In the genomic region with DNA sequence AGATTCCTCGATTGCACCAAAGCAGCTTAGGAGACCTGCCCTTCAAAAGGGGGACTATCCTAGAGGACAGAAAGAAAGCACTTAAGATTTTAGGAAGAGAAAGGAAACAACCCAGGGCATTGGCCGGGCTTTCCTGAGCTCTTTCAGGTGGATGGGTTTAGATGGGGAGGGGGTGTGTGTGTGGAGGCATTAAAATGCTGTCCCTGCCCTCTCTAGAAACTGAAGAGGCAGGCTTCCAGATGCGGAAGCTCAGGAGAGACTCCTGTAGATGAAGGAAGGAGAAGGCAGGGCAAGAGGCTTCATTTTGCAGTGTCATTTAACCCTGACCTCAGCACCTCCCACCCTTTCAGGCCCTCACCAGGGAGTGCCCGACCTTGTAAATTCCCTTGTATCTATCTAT, we compare ENCODE assay signal across 10 mouse cellular contexts.
DNase-seq lines count a peak whose midpoint lies in the region; ATAC-seq and TF ChIP-seq lines count a peak whose summit lies in the region.
"Had no signal": no experiment of that assay in that cellular context is flagged by ENCODE, and none has a peak within 500 bp of the region (broad histone marks: within the 10 kb centered on the region; RNA-seq: fewer than 3 reads in every experiment).

No protein-coding gene starts in this region.

- H3K9me3 ChIP-seq in liver, embryonic 11.5 days (ENCODE audit: control insufficient read depth, low read length) = no peaks in the 10 kb centered on the region
- H3K9me3 ChIP-seq in liver, postnatal 0 days (ENCODE audit: low read length) = no peaks in the 10 kb centered on the region
- H3K9me3 ChIP-seq in embryonic facial prominence, embryonic 13.5 days = no peaks in the 10 kb centered on the region
- no peaks in the 10 kb centered on the region for H3K9me3 ChIP-seq in hindbrain, postnatal 0 days (ENCODE audit: low read length)
- H3K9me3 ChIP-seq in neural tube, embryonic 14.5 days (ENCODE audit: control insufficient read depth, low read length) = no peaks in the 10 kb centered on the region

- 5% methylated on average over 4 of the region's 4 CpGs for WGBS in liver, embryonic 11.5 days
- 2% methylated on average over 4 of the region's 4 CpGs for WGBS in liver, postnatal 0 days (ENCODE audit: insufficient replicate concordance)
- 4% methylated on average over 4 of the region's 4 CpGs for WGBS in embryonic facial prominence, embryonic 13.5 days
- WGBS in hindbrain, postnatal 0 days = 5% methylated on average over 4 of the region's 4 CpGs
- under 1% methylated on average over 4 of the region's 4 CpGs for WGBS in neural tube, embryonic 14.5 days

- peak overlapping the region; percentile 56 for H3K4me2 ChIP-seq in liver, embryonic 11.5 days
- H3K4me2 ChIP-seq in liver, postnatal 0 days (ENCODE audit: low read depth, low read length) = no peak overlapping the region
- peak overlapping the region; percentile 94 for H3K4me2 ChIP-seq in embryonic facial prominence, embryonic 13.5 days
- peak overlapping the region; percentile 77 for H3K4me2 ChIP-seq in hindbrain, postnatal 0 days (ENCODE audit: low read depth, low read length)
- H3K4me2 ChIP-seq in neural tube, embryonic 14.5 days (ENCODE audit: low read depth, low read length) = peak overlapping the region; percentile 77

- H3K9ac ChIP-seq in liver, embryonic 11.5 days (ENCODE audit: low read depth, low read length) = no peak overlapping the region
- no peak overlapping the region for H3K9ac ChIP-seq in liver, postnatal 0 days (replicated peaks)
- H3K9ac ChIP-seq in embryonic facial prominence, embryonic 13.5 days = peak overlapping the region; percentile 64
- peak overlapping the region; percentile 60 for H3K9ac ChIP-seq in hindbrain, postnatal 0 days (replicated peaks; ENCODE audit: low read length)
- H3K9ac ChIP-seq in neural tube, embryonic 14.5 days (replicated peaks; ENCODE audit: low read depth, low read length) = peak overlapping the region; percentile 78

- H3K27me3 ChIP-seq in liver, embryonic 11.5 days (replicated peaks; ENCODE audit: control insufficient read depth, insufficient read depth, low read length) = peaks cover 17% of the 10 kb centered on the region
- peaks cover 17% of the 10 kb centered on the region; the same call in 1 of the 2 replicates for H3K27me3 ChIP-seq in liver, postnatal 0 days (ENCODE audit: insufficient read depth, low read length)
- H3K27me3 ChIP-seq in embryonic facial prominence, embryonic 13.5 days = peaks cover 24% of the 10 kb centered on the region
- no peaks in the 10 kb centered on the region for H3K27me3 ChIP-seq in hindbrain, postnatal 0 days (ENCODE audit: insufficient read depth, low read length)
- H3K27me3 ChIP-seq in neural tube, embryonic 14.5 days (ENCODE audit: control insufficient read depth, insufficient read depth, low read length) = peaks cover 4% of the 10 kb centered on the region; the same call in 1 of the 2 replicates

- H3K4me3 ChIP-seq in liver, embryonic 11.5 days (ENCODE audit: low read depth, low read length) = no peak overlapping the region; the same call in 1 of the 2 replicates
- no peak overlapping the region for H3K4me3 ChIP-seq in liver, postnatal 0 days (ENCODE audit: low read depth, low read length)
- H3K4me3 ChIP-seq in embryonic facial prominence, embryonic 13.5 days = peak overlapping the region; percentile 54
- peak overlapping the region; percentile 55 for H3K4me3 ChIP-seq in hindbrain, postnatal 0 days (ENCODE audit: low read length)
- H3K4me3 ChIP-seq in neural tube, embryonic 14.5 days (ENCODE audit: low read depth, low read length) = peak overlapping the region; percentile 47

- TF ChIP-seq CTCF in liver, postnatal 0 days (IDR thresholded peaks at IDR 0.05; ENCODE audit: low read depth) = no peak
- no peak for TF ChIP-seq CTCF in hindbrain, postnatal 0 days (IDR thresholded peaks at IDR 0.05; ENCODE audit: low read depth)

- H3K36me3 ChIP-seq in liver, embryonic 11.5 days (ENCODE audit: control insufficient read depth, insufficient read depth, low read length) = no peaks in the 10 kb centered on the region
- no peaks in the 10 kb centered on the region for H3K36me3 ChIP-seq in liver, postnatal 0 days (replicated peaks; ENCODE audit: insufficient read depth, low read length)
- H3K36me3 ChIP-seq in embryonic facial prominence, embryonic 13.5 days = no peaks in the 10 kb centered on the region
- H3K36me3 ChIP-seq in hindbrain, postnatal 0 days (ENCODE audit: insufficient read depth, low read length) = no peaks in the 10 kb centered on the region
- no peaks in the 10 kb centered on the region for H3K36me3 ChIP-seq in neural tube, embryonic 14.5 days (ENCODE audit: control insufficient read depth, insufficient read depth, low read length)

- ATAC-seq in liver, embryonic 11.5 days (replicated peaks; ENCODE audit: low FRiP score) = no peak
- no peak for ATAC-seq in liver, postnatal 0 days
- ATAC-seq in embryonic facial prominence, embryonic 13.5 days (ENCODE audit: insufficient number of reproducible peaks, insufficient read depth, low FRiP score, low TSS enrichment, low read depth) = no peak
- peak; percentile 61 for ATAC-seq in hindbrain, postnatal 0 days
- peak; percentile 42 for ATAC-seq in neural tube, embryonic 14.5 days (ENCODE audit: low read depth)
- ATAC-seq: Patski had no signal

- no peak for TF ChIP-seq EP300 in liver, postnatal 0 days (IDR thresholded peaks at IDR 0.05; ENCODE audit: low read depth)

- H3K4me1 ChIP-seq in liver, embryonic 11.5 days (replicated peaks; ENCODE audit: control insufficient read depth, insufficient read depth, low read length) = no peaks in the 10 kb centered on the region
- no peaks in the 10 kb centered on the region for H3K4me1 ChIP-seq in liver, postnatal 0 days (ENCODE audit: insufficient read depth)
- H3K4me1 ChIP-seq in embryonic facial prominence, embryonic 13.5 days = peaks cover 14% of the 10 kb centered on the region
- no peaks in the 10 kb centered on the region for H3K4me1 ChIP-seq in hindbrain, postnatal 0 days (ENCODE audit: insufficient read depth, low read length)
- no peaks in the 10 kb centered on the region for H3K4me1 ChIP-seq in neural tube, embryonic 14.5 days (ENCODE audit: control insufficient read depth, insufficient read depth, low read length)

- H3K27ac ChIP-seq in liver, embryonic 11.5 days (ENCODE audit: low read depth, low read length) = no peak overlapping the region
- no peak overlapping the region for H3K27ac ChIP-seq in liver, postnatal 0 days (ENCODE audit: low read depth)
- no peak overlapping the region for H3K27ac ChIP-seq in embryonic facial prominence, embryonic 13.5 days
- peak overlapping the region; percentile 82 for H3K27ac ChIP-seq in hindbrain, postnatal 0 days
- H3K27ac ChIP-seq in neural tube, embryonic 14.5 days (ENCODE audit: low read depth, low read length) = peak overlapping the region; percentile 88

- no peak for DNase-seq in liver, embryonic 11.5 days (ENCODE audit: low spot score)
- DNase-seq in liver, postnatal 0 days = no peak
- DNase-seq in hindbrain, postnatal 0 days (ENCODE audit: low spot score) = peak; percentile 39
- no peak for DNase-seq in ovary, adult 18-20 months (ENCODE audit: low spot score)
- no peak for DNase-seq in cerebellum, adult 9-10 months
- no peak for DNase-seq in ovary, postnatal 36 days (ENCODE audit: low spot score)
- DNase-seq: cerebellum, adult 11 months had no signal

Comparison
In these comparisons a context has a peak if more than half of its experiments do, and no peak if none do; other contexts are left out.
1. ATAC-seq: peak in hindbrain, postnatal 0 days (single experiment) and neural tube, embryonic 14.5 days (single experiment); none in liver, embryonic 11.5 days (single experiment), liver, postnatal 0 days (single experiment) and embryonic facial prominence, embryonic 13.5 days (single experiment).
2. H3K27ac ChIP-seq: peak in hindbrain, postnatal 0 days (single experiment) and neural tube, embryonic 14.5 days (single experiment); none in liver, embryonic 11.5 days (single experiment), liver, postnatal 0 days (single experiment) and embryonic facial prominence, embryonic 13.5 days (single experiment).
3. H3K4me3 ChIP-seq: peak in embryonic facial prominence, embryonic 13.5 days (single experiment), hindbrain, postnatal 0 days (single experiment) and neural tube, embryonic 14.5 days (single experiment); none in liver, embryonic 11.5 days (single experiment) and liver, postnatal 0 days (single experiment).
4. H3K9ac ChIP-seq: peak in embryonic facial prominence, embryonic 13.5 days (single experiment), hindbrain, postnatal 0 days (single experiment) and neural tube, embryonic 14.5 days (single experiment); none in liver, embryonic 11.5 days (single experiment) and liver, postnatal 0 days (single experiment).